Mouse (Mus musculus) brain, embryonic 14.5 days (tissue): ENCODE data around the gene Gpr84.

Experiments used
- CTCF ChIP-seq: fragments of 200-500 bp; IDR thresholded peaks from 2 replicates; pipeline ENCODE4 v1.5.1; 2012; ENCODE audit warnings: inconsistent platforms, mild to moderate bottlenecking, moderate library complexity, borderline replicate concordance; ENCODE audit not compliant: insufficient read depth, insufficient read length; ENCODE audit errors: extremely low read depth
- POLR2A ChIP-seq: fragments of 200-500 bp; IDR thresholded peaks from 2 replicates; pipeline ENCODE4 v1.6.1; 2012; ENCODE audit warnings: mild to moderate bottlenecking, inconsistent platforms, borderline replicate concordance; ENCODE audit not compliant: poor library complexity, insufficient read depth, insufficient read length, severe bottlenecking; ENCODE audit errors: extremely low read depth

GRCm38 (mm10) chr15:103303916-103304615 is 6.3 kb downstream of the Gpr84 start:
- no peak for TF ChIP-seq CTCF
- no peak for TF ChIP-seq POLR2A
